Mouse (Mus musculus) lung, postnatal 4 days (tissue): ENCODE data around the gene Selenoi.
"Not testable (repeated sequence)": the region's sequence is repeated elsewhere in the genome, so short reads cannot be mapped to it uniquely, and the experiment has no call there.

Experiments used
- DNase-seq, 2 experiments: peaks; one replicate each; pipeline ENCODE4 v3.0.0; 2021

Gene Selenoi

GRCm38 (mm10) chr5:30232271-30232971, at the start of gene Selenoi:
Gene Selenoi, plus strand, starts transcription at chr5:30232581.
- peak; percentile 99 for DNase-seq

GRCm38 (mm10) chr5:30187687-30188485, 44.5 kb upstream of the Selenoi start:
- no peak for DNase-seq

DNA sequence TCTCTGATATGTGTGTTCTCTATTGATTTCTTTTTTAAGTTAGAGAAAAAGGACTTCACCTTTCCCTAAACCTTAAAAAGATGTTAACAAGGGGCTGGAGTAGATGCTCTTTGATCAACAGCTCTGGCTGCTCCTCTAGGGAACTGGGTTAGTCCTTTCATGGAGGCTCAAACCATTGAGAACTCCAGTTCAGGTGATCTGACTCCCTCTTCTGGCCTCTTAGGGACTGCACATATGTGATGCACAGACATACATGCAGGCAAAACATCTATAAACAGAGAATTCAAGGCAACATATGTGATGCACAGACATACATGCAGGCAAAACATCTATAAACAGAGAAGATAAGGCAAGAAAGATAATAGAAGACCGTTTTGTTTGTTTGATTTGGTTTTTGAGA, 39.9 kb upstream of the Selenoi start:
- no peak for DNase-seq

DNA sequence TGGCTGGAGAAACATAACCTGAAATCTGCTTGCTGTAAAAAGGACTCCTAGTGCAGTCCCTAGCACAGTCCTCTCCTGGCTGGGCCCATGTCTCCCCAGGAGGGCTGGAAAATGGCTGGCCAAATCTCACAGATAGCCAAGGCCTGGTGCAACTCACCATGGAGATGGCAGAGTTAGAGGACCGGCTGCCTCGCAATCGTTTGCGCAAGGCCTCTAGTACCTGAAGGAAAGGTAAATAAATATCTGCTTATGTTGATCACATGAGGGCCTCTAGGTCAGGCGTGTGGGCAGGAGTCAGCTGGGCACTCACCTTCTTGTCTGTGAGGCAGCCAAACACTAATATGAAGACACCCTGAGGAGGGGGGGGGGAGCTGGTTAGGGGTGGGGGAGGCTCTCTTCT, 37.0 kb upstream of the Selenoi start:
- peak in 1 of 2 experiments; percentile 35 for DNase-seq

GRCm38 (mm10) chr5:30198257-30198656, 34.1 kb upstream of the Selenoi start:
- peak; percentile 13 to 37 for DNase-seq

GRCm38 (mm10) chr5:30201521-30201920, 30.9 kb upstream of the Selenoi start:
- peak; percentile 40 to 42 for DNase-seq

DNA sequence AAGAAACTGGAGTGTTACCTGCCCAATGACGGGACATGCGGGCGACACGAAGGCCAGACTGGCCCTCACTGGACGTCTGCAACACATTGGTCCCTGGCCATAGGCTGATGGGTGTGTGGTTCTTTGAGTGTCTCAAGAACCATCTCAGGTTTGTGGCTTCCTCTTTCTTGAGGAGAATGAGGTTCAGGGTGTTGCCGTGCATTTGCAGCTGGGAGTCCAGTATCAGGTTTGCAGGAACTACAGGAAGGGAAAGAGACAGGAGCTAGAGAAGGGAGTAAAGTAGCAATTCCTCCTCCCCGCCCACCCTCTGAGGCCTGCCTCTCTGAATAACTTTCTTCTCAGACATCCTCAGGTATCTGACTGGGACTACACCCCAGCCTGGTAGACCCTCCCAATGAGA, 30.2 kb upstream of the Selenoi start:
- no peak for DNase-seq

GRCm38 (mm10) chr5:30203216-30203885, 29.0 kb upstream of the Selenoi start:
- DNase-seq: no peak

DNA sequence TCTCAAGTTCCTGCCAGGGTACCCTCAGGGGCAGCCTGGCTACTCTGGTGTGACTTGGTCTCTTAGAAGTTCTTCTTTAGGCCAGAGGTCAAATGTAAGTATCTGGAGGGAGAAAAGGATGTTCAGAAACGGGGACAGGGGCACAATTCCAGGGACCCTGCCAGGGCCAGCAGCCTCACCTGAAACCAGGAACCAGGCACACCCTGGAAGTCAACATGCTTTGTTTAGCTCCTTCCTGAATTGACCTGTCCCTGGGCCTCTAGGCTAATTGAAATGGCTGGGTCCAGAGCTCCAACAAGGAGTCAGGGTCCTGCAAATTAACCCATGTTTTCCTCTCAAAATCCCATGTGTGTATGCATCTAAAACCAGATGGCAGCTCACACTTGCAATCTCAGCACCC, 27.9 kb upstream of the Selenoi start:
- DNase-seq: no peak

DNA sequence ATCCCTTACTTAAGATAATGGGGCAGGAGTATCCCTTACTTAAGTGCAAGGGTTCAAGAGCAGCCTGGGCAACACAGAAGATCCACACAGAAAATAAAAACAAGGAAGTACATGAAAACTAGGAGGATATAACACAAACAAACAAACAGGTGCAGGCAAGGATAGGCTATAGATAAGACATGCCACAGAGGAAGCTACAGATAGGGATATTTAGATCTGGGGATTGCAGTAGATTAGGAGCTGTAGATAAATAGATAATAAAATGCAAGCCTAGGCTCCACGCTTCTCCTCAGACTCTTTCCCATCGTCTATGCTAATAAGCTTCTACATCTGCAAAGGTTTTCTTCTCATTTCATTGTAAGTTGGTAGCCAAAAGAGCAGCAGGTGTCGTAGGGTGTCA, 27.3 kb upstream of the Selenoi start:
- no peak for DNase-seq

DNA sequence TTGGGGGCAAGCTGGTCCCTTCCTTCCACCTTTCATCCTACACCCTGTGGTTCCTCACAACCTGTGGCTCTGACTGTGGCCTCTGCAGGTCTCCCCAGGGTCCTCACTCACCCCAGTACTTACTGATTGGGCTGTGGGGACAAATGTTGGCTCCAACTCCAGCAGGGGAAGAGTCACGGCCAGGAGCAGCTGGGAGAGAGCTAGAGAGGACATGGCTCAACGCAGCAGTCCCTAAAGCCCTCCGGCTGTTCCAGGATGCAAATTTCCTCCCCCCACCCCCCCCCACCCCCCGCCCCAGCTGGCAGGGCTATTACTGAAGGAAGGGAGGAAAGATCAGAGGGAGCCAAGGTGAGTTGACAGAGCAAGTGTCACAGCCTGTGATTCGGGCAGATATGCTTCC, 26.9 kb upstream of the Selenoi start, which contains the start of gene Adgrf3:
TSS of gene Adgrf3 (minus strand) at position 230 of the 400 bp plus-strand sequence.
- no peak for DNase-seq

- peak in 1 of 2 experiments; percentile 43 for DNase-seq
Measured at GRCm38 (mm10) chr5:30207276-30207675, 25.1 kb upstream of the Selenoi start.

GRCm38 (mm10) chr5:30210758-30211157, 21.6 kb upstream of the Selenoi start:
- not testable (repeated sequence) for DNase-seq

GRCm38 (mm10) chr5:30214889-30215288, 17.5 kb upstream of the Selenoi start:
- DNase-seq: peak in 1 of 2 experiments; percentile 72

DNA sequence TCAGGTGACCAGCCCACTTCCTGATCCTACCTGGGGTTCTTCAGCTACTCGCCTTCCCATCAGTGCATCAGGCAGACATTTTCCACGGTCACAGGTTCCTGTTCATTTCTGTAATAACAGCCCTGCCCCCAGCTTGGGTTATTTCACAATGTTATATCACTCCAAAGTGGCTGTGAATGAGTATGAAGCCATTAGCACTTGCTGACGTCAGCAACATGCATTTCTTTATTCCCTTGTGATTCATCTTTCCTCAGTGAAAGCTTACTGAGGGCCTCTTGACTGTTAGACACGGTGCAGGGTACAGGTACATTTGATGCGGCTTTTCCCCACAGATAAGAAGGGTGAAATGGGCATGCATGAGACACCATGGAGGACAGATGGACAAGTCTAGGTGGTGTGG, 16.4 kb upstream of the Selenoi start:
- DNase-seq: no peak

GRCm38 (mm10) chr5:30219715-30220114, 12.7 kb upstream of the Selenoi start:
- DNase-seq: no peak

GRCm38 (mm10) chr5:30220666-30221065, 11.7 kb upstream of the Selenoi start:
- no peak for DNase-seq

GRCm38 (mm10) chr5:30222681-30223080, 9.7 kb upstream of the Selenoi start:
- no peak for DNase-seq

GRCm38 (mm10) chr5:30230901-30231300, 1.5 kb upstream of the Selenoi start:
- peak in 1 of 2 experiments; percentile 48 for DNase-seq

DNA sequence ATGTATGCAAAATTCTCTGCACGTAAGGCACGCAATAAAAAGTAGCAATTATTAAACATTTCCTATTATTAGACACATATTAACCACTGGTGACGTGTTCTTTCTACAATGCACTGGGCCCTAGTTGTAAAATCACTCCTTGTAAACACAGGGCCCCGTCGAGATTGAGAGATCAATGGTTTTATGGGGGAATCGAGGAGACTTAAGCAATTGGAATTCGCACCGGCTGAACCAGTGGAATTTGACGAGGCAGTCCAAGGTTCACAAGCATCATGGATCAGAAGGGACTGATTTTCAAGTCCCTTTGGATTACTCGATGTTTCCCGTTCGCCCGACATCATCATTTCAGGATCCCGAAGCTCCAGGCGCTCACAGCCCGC, 500 bp upstream of the Selenoi start:
- no peak for DNase-seq

DNA sequence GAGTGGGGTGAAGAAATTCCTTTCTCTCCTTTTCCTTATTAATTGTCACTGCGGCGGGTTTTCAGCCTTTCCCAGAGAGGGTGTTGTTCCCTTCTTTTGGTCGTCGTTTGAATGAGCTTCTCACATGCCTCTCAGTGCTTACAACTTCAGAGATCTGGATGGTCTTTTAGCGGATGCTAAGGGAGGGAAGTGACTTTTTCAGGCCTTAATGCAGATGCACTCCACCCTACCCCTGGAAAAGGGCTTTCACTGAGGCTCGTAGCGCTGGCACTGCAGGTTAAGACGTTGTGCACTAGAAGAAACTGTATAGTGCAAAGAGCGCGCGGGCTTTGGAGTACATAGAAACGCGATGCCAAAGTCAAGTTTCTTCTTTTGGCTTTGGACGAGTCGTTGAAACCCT, 661 bp downstream of the Selenoi start:
- no peak for DNase-seq

DNA sequence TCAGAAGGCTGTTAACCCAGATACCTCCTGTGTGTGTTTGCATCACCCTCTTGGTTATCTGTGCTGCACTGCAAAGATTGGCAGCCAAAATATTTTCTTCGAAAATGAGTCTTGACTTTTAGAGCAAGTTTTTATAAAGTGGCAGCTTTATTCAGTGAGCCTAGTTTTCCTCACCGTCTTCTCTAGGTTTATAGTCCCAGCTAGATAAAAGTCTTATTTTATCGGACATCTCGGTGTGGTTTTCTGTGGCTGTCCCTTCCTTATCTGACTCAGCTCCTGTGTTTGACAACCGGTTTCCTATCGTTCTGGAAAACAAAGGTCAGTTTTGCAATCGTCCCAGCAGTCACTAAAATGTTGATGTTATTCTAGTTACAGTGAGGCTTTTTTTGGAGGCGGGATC, 1.6 kb downstream of the Selenoi start:
- DNase-seq: no peak

DNA sequence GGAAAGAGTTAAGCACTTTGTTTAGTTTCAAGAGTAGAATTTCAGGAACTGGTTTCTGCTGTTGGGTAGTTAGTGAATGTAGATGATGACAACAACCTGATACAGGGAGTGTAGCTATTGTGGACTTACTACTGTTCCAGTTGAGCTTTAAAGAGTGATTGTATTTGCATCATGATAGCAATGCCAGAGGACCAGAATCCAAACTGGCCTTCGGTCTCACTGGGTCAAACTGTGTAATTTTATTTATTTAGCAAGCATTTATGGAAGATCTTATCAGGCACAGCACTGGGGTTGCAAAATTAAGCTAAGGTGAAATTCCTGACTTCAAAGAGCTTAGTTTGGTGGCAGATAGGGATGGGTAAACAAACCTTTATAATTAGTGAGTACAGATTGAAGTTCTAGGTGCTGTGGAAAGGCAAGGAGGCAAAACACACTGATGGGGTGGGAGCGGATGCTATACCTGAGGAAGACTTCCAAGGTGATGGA, 3.3 kb downstream of the Selenoi start:
- DNase-seq: no peak
